Mouse (Mus musculus) heart, embryonic 13.5 days (tissue): ENCODE data around the gene Csf2rb2. TPM values are rescaled to one million over a fixed set of nuclear protein-coding genes. Genes with fewer than 3 reads are reported as not detected.
"Not testable (repeated sequence)": the region's sequence is repeated elsewhere in the genome, so short reads cannot be mapped to it uniquely, and the experiment has no call there.

Experiments
- ATAC-seq: fragments of 200-750 bp; cut with Nextera tagmentation; 2 replicates; pipeline ENCODE4 v1.8.0; 2017; ENCODE audit warnings: moderate TSS enrichment; ENCODE audit not compliant: insufficient number of reproducible peaks, low FRiP score, low TSS enrichment; ENCODE audit errors: extremely low read depth
- H3K27ac ChIP-seq: fragments of 300-500 bp; sonication (generic); replicated peaks from 2 replicates; pipeline ENCODE4 v1.5.1; 2015; ENCODE audit warnings: moderate library complexity, mild to moderate bottlenecking, inconsistent platforms
- H3K27me3 ChIP-seq: fragments of 300-500 bp; sonication (generic); replicated peaks from 2 replicates; pipeline ENCODE4 v1.6.1; 2015; ENCODE audit warnings: mild to moderate bottlenecking, inconsistent platforms
- H3K36me3 ChIP-seq: fragments of 300-500 bp; sonication (generic); 2 replicates; pipeline ENCODE4 v1.6.1; 2015; ENCODE audit warnings: mild to moderate bottlenecking, inconsistent platforms
- H3K4me1 ChIP-seq: fragments of 300-500 bp; sonication (generic); 2 replicates; pipeline ENCODE4 v1.6.1; 2015; ENCODE audit warnings: inconsistent platforms
- H3K4me2 ChIP-seq: fragments of 300-500 bp; sonication (generic); 2 replicates; pipeline ENCODE4 v1.6.1; 2015; ENCODE audit warnings: inconsistent platforms, mild to moderate bottlenecking, moderate library complexity
- H3K4me3 ChIP-seq: fragments of 300-500 bp; sonication (generic); 2 replicates; pipeline ENCODE4 v1.5.1; 2015; ENCODE audit warnings: moderate library complexity, mild to moderate bottlenecking, inconsistent platforms
- H3K9ac ChIP-seq: fragments of 300-500 bp; sonication (generic); 2 replicates; pipeline ENCODE4 v1.6.1; 2015; ENCODE audit warnings: inconsistent platforms, mild to moderate bottlenecking, moderate library complexity
- H3K9me3 ChIP-seq: fragments of 300-500 bp; sonication (generic); 2 replicates; pipeline ENCODE4 v1.6.1; 2016; ENCODE audit warnings: inconsistent platforms
- WGBS: fragments of 180-500 bp; shearing (Covaris S2); methylation state at CpG from one replicate; pipeline ENCODE4 v1.1.7; 2015; ENCODE audit warnings: mixed read lengths; 5-methylcytosine and 5-hydroxymethylcytosine counted together
- polyA plus RNA-seq: library from polyadenylated mRNA; unstranded; fragments of >200 nt; fragmentation: Nextera tagmentation; extraction: Ambion mirVana; gene quantifications from 2 replicates; pipeline ENCODE4 v1.2.1, GENCODE M21; 2015

The Csf2rb2 gene
- polyA plus RNA-seq, 1 experiment from 2014 or later = 0.39 TPM

- ATAC-seq, H3K27ac ChIP-seq, H3K9ac ChIP-seq, H3K9me3 ChIP-seq, H3K4me3 ChIP-seq, H3K27me3 ChIP-seq, H3K36me3 ChIP-seq, H3K4me2 ChIP-seq: not testable (repeated sequence)
- peaks cover 14% of the 10 kb centered on the region for H3K4me1 ChIP-seq
- WGBS = 38% methylated on average over 4 of the region's 4 CpGs
These were observed 7.1 kb upstream of the Csf2rb2 start for GRCm38 (mm10) chr15:78312421-78313233.

- H3K9me3 ChIP-seq = no peaks in the 10 kb centered on the region
- peaks cover 14% of the 10 kb centered on the region for H3K4me1 ChIP-seq
- ATAC-seq = no peak
- no peaks in the 10 kb centered on the region for H3K27me3 ChIP-seq
- H3K4me3 ChIP-seq = no peak overlapping the region
- no peaks in the 10 kb centered on the region for H3K36me3 ChIP-seq
- H3K4me2 ChIP-seq = no peak overlapping the region
- WGBS = 65% methylated on average over 4 of the region's 4 CpGs
- no peak overlapping the region for H3K27ac ChIP-seq
- no peak overlapping the region for H3K9ac ChIP-seq
These were observed 5.5 kb upstream of the Csf2rb2 start for GRCm38 (mm10) chr15:78310971-78311370.

- Histone ChIP-seq H3K4me3 (no peak overlapping the region), H3K9ac (no peak overlapping the region; the same call in 1 of the 2 replicates), H3K27ac (no peak overlapping the region), H3K4me1 (peaks cover 14% of the 10 kb centered on the region), H3K4me2 (no peak overlapping the region), H3K27me3 (no peaks in the 10 kb centered on the region), H3K9me3 (no peaks in the 10 kb centered on the region), H3K36me3 (no peaks in the 10 kb centered on the region)
- 10% methylated on average over 5 of the region's 5 CpGs for WGBS
- ATAC-seq = no peak
These were observed 4.3 kb upstream of the Csf2rb2 start for GRCm38 (mm10) chr15:78309865-78310264.

GRCm38 (mm10) chr15:78303665-78304233 lies 1.8 kb downstream of the Csf2rb2 start:
- no peak for ATAC-seq
- Histone ChIP-seq H3K9me3 (no peaks in the 10 kb centered on the region), H3K4me2 (no peak overlapping the region), H3K4me1 (no peaks in the 10 kb centered on the region), H3K4me3 (no peak overlapping the region), H3K9ac (no peak overlapping the region), H3K27ac (no peak overlapping the region), H3K27me3 (no peaks in the 10 kb centered on the region), H3K36me3 (no peaks in the 10 kb centered on the region)
- 76% methylated on average over 6 of the region's 6 CpGs for WGBS

DNA sequence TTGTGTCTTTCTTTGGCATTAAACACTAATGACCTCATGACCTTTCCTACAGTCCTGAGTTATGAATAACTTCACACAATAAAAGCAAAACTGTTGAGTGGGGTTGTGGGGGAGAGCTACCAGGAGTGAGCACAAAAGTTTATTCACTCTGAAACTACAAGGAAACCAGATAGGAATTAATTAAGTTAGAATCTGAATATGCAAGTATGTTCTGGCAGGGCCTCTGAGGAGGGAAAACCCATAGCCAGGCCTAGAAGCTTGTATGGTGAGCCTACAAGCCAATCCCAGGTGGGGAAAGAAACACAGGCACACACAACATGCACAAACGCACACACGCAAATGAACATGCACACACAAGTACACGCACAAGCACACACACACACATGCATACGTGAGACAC lies 2.8 kb downstream of the Csf2rb2 start:
- Histone ChIP-seq H3K36me3 (no peaks in the 10 kb centered on the region), H3K9ac (no peak overlapping the region), H3K27me3 (no peaks in the 10 kb centered on the region), H3K9me3 (no peaks in the 10 kb centered on the region), H3K4me2 (no peak overlapping the region), H3K4me3 (no peak overlapping the region), H3K27ac (no peak overlapping the region), H3K4me1 (no peaks in the 10 kb centered on the region)
- WGBS = 91% methylated on average over 4 of the region's 4 CpGs
- ATAC-seq = no peak

GRCm38 (mm10) chr15:78300773-78301172 lies 4.7 kb downstream of the Csf2rb2 start:
- no peak for ATAC-seq

DNA sequence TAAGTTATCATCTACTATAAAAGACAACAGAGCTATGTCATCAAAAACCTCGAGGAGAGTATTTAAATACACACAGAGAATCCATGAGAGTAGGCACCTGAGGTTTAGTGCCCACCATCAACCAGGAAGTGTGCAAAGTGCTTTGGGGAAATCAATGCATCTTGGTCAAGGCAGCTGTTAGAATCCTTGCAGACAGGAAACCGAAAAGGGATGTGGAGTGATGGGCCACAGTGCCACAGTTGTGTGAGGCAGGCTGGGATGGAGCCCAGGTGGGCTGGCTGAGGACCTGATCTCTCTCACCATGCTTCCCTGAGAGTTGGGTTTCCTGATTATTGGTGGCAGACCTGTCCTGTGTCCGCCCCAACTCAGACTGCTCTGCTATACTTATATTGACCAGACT lies 5.9 kb downstream of the Csf2rb2 start:
- 70% methylated on average over 3 of the region's 3 CpGs for WGBS
- Histone ChIP-seq H3K36me3 (no peaks in the 10 kb centered on the region), H3K4me1 (no peaks in the 10 kb centered on the region), H3K27me3 (no peaks in the 10 kb centered on the region), H3K4me3 (no peak overlapping the region), H3K9ac (no peak overlapping the region), H3K27ac (no peak overlapping the region), H3K9me3 (no peaks in the 10 kb centered on the region), H3K4me2 (no peak overlapping the region)
- ATAC-seq = no peak

More at GRCm38 (mm10) chr15:78300773-78301172, 4.7 kb downstream of the Csf2rb2 start:
- no peak overlapping the region for H3K27ac ChIP-seq
- H3K4me1 ChIP-seq = no peaks in the 10 kb centered on the region
- H3K4me3 ChIP-seq = no peak overlapping the region
- H3K9me3 ChIP-seq = no peaks in the 10 kb centered on the region
- no peak overlapping the region for H3K4me2 ChIP-seq
- H3K27me3 ChIP-seq = no peaks in the 10 kb centered on the region
- H3K9ac ChIP-seq = no peak overlapping the region
- no peaks in the 10 kb centered on the region for H3K36me3 ChIP-seq

DNA sequence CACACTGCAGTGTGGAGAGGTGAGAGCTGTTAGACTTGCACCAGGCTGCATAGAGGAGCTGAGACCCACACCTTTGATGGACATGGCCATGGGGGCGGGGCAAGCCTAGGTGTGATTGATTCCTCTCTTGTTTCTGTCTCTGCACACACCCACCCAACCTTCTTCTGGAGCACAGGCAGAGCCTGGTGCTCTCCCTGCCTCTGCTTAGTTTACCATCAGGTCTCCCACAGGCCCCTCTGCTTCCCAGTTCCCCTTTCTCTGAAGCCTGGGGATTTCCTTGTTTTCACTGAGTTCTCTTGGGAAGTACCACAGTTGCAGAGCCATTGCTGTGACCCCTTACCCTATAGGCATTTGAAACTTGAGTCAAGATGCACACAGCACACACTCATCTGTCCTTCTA lies 7.0 kb downstream of the Csf2rb2 start:
- Histone ChIP-seq H3K4me1 (peaks cover 3% of the 10 kb centered on the region; the same call in 1 of the 2 replicates), H3K9me3 (no peaks in the 10 kb centered on the region), H3K36me3 (no peaks in the 10 kb centered on the region), H3K4me2 (no peak overlapping the region), H3K27ac (no peak overlapping the region), H3K9ac (no peak overlapping the region), H3K27me3 (no peaks in the 10 kb centered on the region), H3K4me3 (no peak overlapping the region)
- 74% methylated on average over 1 of the region's 1 CpGs for WGBS
- ATAC-seq = no peak

GRCm38 (mm10) chr15:78293716-78294115 lies 11.8 kb downstream of the Csf2rb2 start:
- Histone ChIP-seq H3K9ac (no peak overlapping the region), H3K4me2 (no peak overlapping the region)
- ATAC-seq = no peak

DNA sequence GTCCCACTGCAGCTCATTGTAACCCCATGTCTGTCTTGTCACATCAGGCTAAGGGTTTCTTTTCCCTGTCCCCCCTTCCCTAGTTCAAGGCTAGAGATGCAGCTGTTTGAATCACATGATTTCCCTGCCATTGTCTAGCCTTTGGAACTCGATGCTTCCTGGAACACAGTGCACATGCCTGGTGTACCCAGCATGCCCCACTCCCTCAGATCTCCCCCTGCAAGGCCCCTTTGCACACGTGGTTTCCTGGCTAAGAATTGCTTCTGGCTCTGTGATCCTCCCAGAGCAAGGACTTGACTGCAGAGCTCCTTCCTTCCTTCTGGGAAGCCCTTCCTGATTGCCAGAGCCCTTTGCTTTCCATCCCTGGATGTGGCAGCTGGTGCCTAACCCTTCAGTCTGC lies 12.3 kb downstream of the Csf2rb2 start:
- peaks cover 16% of the 10 kb centered on the region for H3K4me1 ChIP-seq
- not testable (repeated sequence) for H3K4me3 ChIP-seq, H3K9me3 ChIP-seq, H3K9ac ChIP-seq, ATAC-seq, H3K36me3 ChIP-seq, H3K27me3 ChIP-seq, H3K4me2 ChIP-seq, H3K27ac ChIP-seq
- 20% methylated on average over 2 of the region's 2 CpGs for WGBS

More at GRCm38 (mm10) chr15:78293716-78294115, 11.8 kb downstream of the Csf2rb2 start:
- Histone ChIP-seq H3K4me1 (peaks cover 12% of the 10 kb centered on the region), H3K4me3 (no peak overlapping the region), H3K9me3 (no peaks in the 10 kb centered on the region), H3K27ac (no peak overlapping the region), H3K36me3 (no peaks in the 10 kb centered on the region), H3K27me3 (no peaks in the 10 kb centered on the region)
- WGBS = 80% methylated on average over 4 of the region's 4 CpGs

GRCm38 (mm10) chr15:78289775-78290174 lies 15.7 kb downstream of the Csf2rb2 start:
- H3K27me3 ChIP-seq, ATAC-seq, H3K9ac ChIP-seq, H3K9me3 ChIP-seq, H3K36me3 ChIP-seq, H3K4me3 ChIP-seq, H3K27ac ChIP-seq, H3K4me2 ChIP-seq: not testable (repeated sequence)
- peaks cover 21% of the 10 kb centered on the region for H3K4me1 ChIP-seq
- WGBS = 46% methylated on average over 5 of the region's 5 CpGs

- H3K4me2 ChIP-seq = no peak overlapping the region
These were observed 17.6 kb downstream of the Csf2rb2 start for GRCm38 (mm10) chr15:78287941-78288340.

More at GRCm38 (mm10) chr15:78287941-78288340, 17.6 kb downstream of the Csf2rb2 start:
- Histone ChIP-seq H3K4me3 (no peak overlapping the region), H3K36me3 (no peaks in the 10 kb centered on the region), H3K27ac (no peak overlapping the region), H3K27me3 (no peaks in the 10 kb centered on the region), H3K9me3 (no peaks in the 10 kb centered on the region), H3K4me1 (peaks cover 14% of the 10 kb centered on the region; the same call in 1 of the 2 replicates), H3K9ac (no peak overlapping the region)
- WGBS = 89% methylated on average over 5 of the region's 5 CpGs
- ATAC-seq = no peak
